Mouse (Mus musculus): ENCODE measurements around the gene Tmem95. TPM values are rescaled to one million over a fixed set of nuclear protein-coding genes. Genes with fewer than 3 reads are reported as not detected.
A peak's percentile ranks its signal among the peaks of the same experiment; 100 is the strongest.

Tmem95 gene
- polyA plus RNA-seq, 1 experiment from 2014 or later, result not detected

- 0% methylated on average over 38 of the region's 38 CpGs for WGBS
- peak; percentile 95 for ATAC-seq
Observed at GRCm38 (mm10) chr11:69900471-69901405, 22.9 kb upstream of the Tmem95 start, which contains the start of the genes 2810408A11Rik and Neurl4. Gene 2810408A11Rik (minus strand): TSS chr11:69900987. Gene Neurl4 (plus strand): TSS chr11:69901072.

GRCm38 (mm10) chr11:69899870-69900269 lies 22.1 kb upstream of the Tmem95 start:
- Histone ChIP-seq H3K36me3 (ENCODE audit: control insufficient read depth, insufficient read depth, low read length) (peaks cover 9% of the 10 kb centered on the region), H3K27ac (ENCODE audit: low read depth, low read length) (no peak overlapping the region), H3K9ac (ENCODE audit: low read depth, low read length) (peak overlapping the region; percentile 94), H3K9me3 (ENCODE audit: control insufficient read depth, low read length) (no peaks in the 10 kb centered on the region), H3K27me3 (replicated peaks; ENCODE audit: control insufficient read depth, insufficient read depth, low read length) (no peaks in the 10 kb centered on the region), H3K4me3 (ENCODE audit: low read length) (peak overlapping the region; percentile 92), H3K4me2 (ENCODE audit: low read length) (peak overlapping the region; percentile 88), H3K4me1 (ENCODE audit: control insufficient read depth, insufficient read depth, low read depth, low read length) (peaks cover 17% of the 10 kb centered on the region)
- no peak for ATAC-seq
- whole genome bisulfite sequencing, result 25% methylated on average over 4 of the region's 4 CpGs

More at GRCm38 (mm10) chr11:69900471-69901405, 22.9 kb upstream of the Tmem95 start, which contains the start of the genes 2810408A11Rik and Neurl4:
- H3K9me3 ChIP-seq (ENCODE audit: control insufficient read depth, low read length), result no peaks in the 10 kb centered on the region
- peak within 1 kb of the TSS; percentile 88 for H3K4me2 ChIP-seq (ENCODE audit: low read length)
- H3K36me3 ChIP-seq (ENCODE audit: control insufficient read depth, insufficient read depth, low read length), result peaks cover 10% of the 10 kb centered on the region
- H3K27me3 ChIP-seq (replicated peaks; ENCODE audit: control insufficient read depth, insufficient read depth, low read length), result no peaks in the 10 kb centered on the region
- H3K4me3 ChIP-seq (ENCODE audit: low read length), result peak within 1 kb of the TSS; percentile 92
- peak within 1 kb of the TSS; percentile 97 for H3K27ac ChIP-seq (ENCODE audit: low read depth, low read length)
- H3K4me1 ChIP-seq (ENCODE audit: control insufficient read depth, insufficient read depth, low read depth, low read length), result peaks cover 17% of the 10 kb centered on the region
- H3K9ac ChIP-seq (ENCODE audit: low read depth, low read length), result peak within 1 kb of the TSS; percentile 94

GRCm38 (mm10) chr11:69895291-69895690 lies 17.5 kb upstream of the Tmem95 start, which contains the start of gene Acap1:
Gene Acap1 (minus strand): TSS chr11:69895539.
- no peak for ATAC-seq
- peaks cover 7% of the 10 kb centered on the region for H3K4me1 ChIP-seq (ENCODE audit: control insufficient read depth, insufficient read depth, low read depth, low read length)
- WGBS, result 81% methylated on average over 4 of the region's 4 CpGs
- no peaks in the 10 kb centered on the region for H3K27me3 ChIP-seq (replicated peaks; ENCODE audit: control insufficient read depth, insufficient read depth, low read length)
- H3K27ac ChIP-seq (ENCODE audit: low read depth, low read length), result no peak within 1 kb of the TSS
- no peak within 1 kb of the TSS for H3K9ac ChIP-seq (ENCODE audit: low read depth, low read length)
- H3K4me2 ChIP-seq (ENCODE audit: low read length), result no peak within 1 kb of the TSS
- no peak within 1 kb of the TSS for H3K4me3 ChIP-seq (ENCODE audit: low read length)
- no peaks in the 10 kb centered on the region for H3K36me3 ChIP-seq (ENCODE audit: control insufficient read depth, insufficient read depth, low read length)
- no peaks in the 10 kb centered on the region for H3K9me3 ChIP-seq (ENCODE audit: control insufficient read depth, low read length)

- no peaks in the 10 kb centered on the region for H3K9me3 ChIP-seq (ENCODE audit: control insufficient read depth, low read length)
- H3K9ac ChIP-seq (ENCODE audit: low read depth, low read length), result no peak overlapping the region
- no peak overlapping the region for H3K4me3 ChIP-seq (ENCODE audit: low read length)
- 87% methylated on average over 5 of the region's 5 CpGs for WGBS
- H3K27me3 ChIP-seq (replicated peaks; ENCODE audit: control insufficient read depth, insufficient read depth, low read length), result no peaks in the 10 kb centered on the region
- no peaks in the 10 kb centered on the region for H3K36me3 ChIP-seq (ENCODE audit: control insufficient read depth, insufficient read depth, low read length)
- no peak for ATAC-seq
- H3K27ac ChIP-seq (ENCODE audit: low read depth, low read length), result no peak overlapping the region
- H3K4me2 ChIP-seq (ENCODE audit: low read length), result no peak overlapping the region
- peaks cover 5% of the 10 kb centered on the region for H3K4me1 ChIP-seq (ENCODE audit: control insufficient read depth, insufficient read depth, low read depth, low read length)
Observed at GRCm38 (mm10) chr11:69894671-69895070, 16.9 kb upstream of the Tmem95 start.

- Histone ChIP-seq H3K27ac (ENCODE audit: low read depth, low read length) (no peak overlapping the region), H3K27me3 (replicated peaks; ENCODE audit: control insufficient read depth, insufficient read depth, low read length) (no peaks in the 10 kb centered on the region), H3K4me2 (ENCODE audit: low read length) (no peak overlapping the region), H3K9me3 (ENCODE audit: control insufficient read depth, low read length) (no peaks in the 10 kb centered on the region), H3K9ac (ENCODE audit: low read depth, low read length) (no peak overlapping the region), H3K36me3 (ENCODE audit: control insufficient read depth, insufficient read depth, low read length) (no peaks in the 10 kb centered on the region), H3K4me3 (ENCODE audit: low read length) (no peak overlapping the region), H3K4me1 (ENCODE audit: control insufficient read depth, insufficient read depth, low read depth, low read length) (no peaks in the 10 kb centered on the region)
- 0 out of 2 replicates have a peak, but pooled peaks have one; percentile 34 for ATAC-seq
- WGBS, result 57% methylated on average over 4 of the region's 4 CpGs
Observed at GRCm38 (mm10) chr11:69891482-69891881, 13.7 kb upstream of the Tmem95 start.

- H3K9me3 ChIP-seq (ENCODE audit: control insufficient read depth, low read length), result no peaks in the 10 kb centered on the region
- H3K4me3 ChIP-seq (ENCODE audit: low read length), result no peak overlapping the region
- WGBS, result 82% methylated on average over 8 of the region's 8 CpGs
- ATAC-seq, result no peak
- no peaks in the 10 kb centered on the region for H3K36me3 ChIP-seq (ENCODE audit: control insufficient read depth, insufficient read depth, low read length)
- no peak overlapping the region for H3K9ac ChIP-seq (ENCODE audit: low read depth, low read length)
- no peak overlapping the region for H3K27ac ChIP-seq (ENCODE audit: low read depth, low read length)
- no peaks in the 10 kb centered on the region for H3K4me1 ChIP-seq (ENCODE audit: control insufficient read depth, insufficient read depth, low read depth, low read length)
- no peaks in the 10 kb centered on the region for H3K27me3 ChIP-seq (replicated peaks; ENCODE audit: control insufficient read depth, insufficient read depth, low read length)
- no peak overlapping the region for H3K4me2 ChIP-seq (ENCODE audit: low read length)
Observed at GRCm38 (mm10) chr11:69886907-69887635, 9.3 kb upstream of the Tmem95 start.

GRCm38 (mm10) chr11:69884663-69885062 lies 6.8 kb upstream of the Tmem95 start:
- Histone ChIP-seq H3K9ac (ENCODE audit: low read depth, low read length) (no peak overlapping the region), H3K36me3 (ENCODE audit: control insufficient read depth, insufficient read depth, low read length) (no peaks in the 10 kb centered on the region), H3K4me1 (ENCODE audit: control insufficient read depth, insufficient read depth, low read depth, low read length) (0 out of 2 replicates have a peak, but pooled peaks cover 3% of the 10 kb centered on the region), H3K9me3 (ENCODE audit: control insufficient read depth, low read length) (no peaks in the 10 kb centered on the region), H3K4me3 (ENCODE audit: low read length) (no peak overlapping the region), H3K4me2 (ENCODE audit: low read length) (no peak overlapping the region), H3K27ac (ENCODE audit: low read depth, low read length) (no peak overlapping the region), H3K27me3 (replicated peaks; ENCODE audit: control insufficient read depth, insufficient read depth, low read length) (0 out of 2 replicates have a peak, but pooled peaks cover 6% of the 10 kb centered on the region)
- 76% methylated on average over 8 of the region's 8 CpGs for WGBS
- ATAC-seq, result no peak

GRCm38 (mm10) chr11:69884240-69884639 lies 6.4 kb upstream of the Tmem95 start:
- Histone ChIP-seq H3K4me3 (ENCODE audit: low read length) (no peak overlapping the region), H3K36me3 (ENCODE audit: control insufficient read depth, insufficient read depth, low read length) (no peaks in the 10 kb centered on the region), H3K4me1 (ENCODE audit: control insufficient read depth, insufficient read depth, low read depth, low read length) (peaks cover 3% of the 10 kb centered on the region; the same call in 1 of the 2 replicates), H3K4me2 (ENCODE audit: low read length) (no peak overlapping the region), H3K27ac (ENCODE audit: low read depth, low read length) (no peak overlapping the region), H3K9me3 (ENCODE audit: control insufficient read depth, low read length) (no peaks in the 10 kb centered on the region), H3K9ac (ENCODE audit: low read depth, low read length) (no peak overlapping the region), H3K27me3 (replicated peaks; ENCODE audit: control insufficient read depth, insufficient read depth, low read length) (0 out of 2 replicates have a peak, but pooled peaks cover 6% of the 10 kb centered on the region)
- no peak for ATAC-seq
- 85% methylated on average over 9 of the region's 9 CpGs for WGBS
